Mouse (Mus musculus): ENCODE data around the gene Proser1. TPM values are rescaled to one million over a fixed set of nuclear protein-coding genes. Genes with fewer than 3 reads are reported as not detected.

Gene Proser1
- total RNA-seq, 2 experiments from 2014 or later, result 15.0 to 15.1 TPM

- DNase-seq, result no peak
- intact Hi-C loops (cut with DNase I), result loop anchor here (10.0 kb wide), 2 partner anchors 1209 to 1979 kb away; partner anchors contain the start of gene Rab33b
These were observed 756 bp downstream of the Proser1 start for GRCm38 (mm10) chr3:53464146-53464698.

DNA sequence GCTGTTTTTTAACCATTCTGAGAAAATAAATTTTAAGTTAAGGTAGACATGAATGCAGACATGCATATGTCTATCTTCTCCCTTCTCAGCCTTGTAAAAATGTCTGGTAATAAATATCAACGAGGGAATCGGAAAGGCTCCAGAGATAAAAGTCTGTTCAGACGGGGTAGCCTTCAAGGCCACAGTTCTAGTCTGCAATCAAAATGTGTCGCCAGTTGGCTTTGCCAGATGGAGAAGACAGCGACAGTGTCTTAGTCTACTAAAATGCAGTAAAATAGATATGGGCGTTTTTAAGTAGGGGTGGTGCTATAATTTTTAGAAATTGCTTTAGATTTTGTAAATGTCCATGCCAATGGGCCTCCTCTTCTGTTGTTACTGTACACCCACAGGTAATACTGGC lies 1.9 kb downstream of the Proser1 start:
- DNase-seq, result no peak
- intact Hi-C loops (cut with DNase I), result loop anchor here (10.0 kb wide), 2 partner anchors 1211 to 1981 kb away; partner anchors contain the start of gene Rab33b

DNA sequence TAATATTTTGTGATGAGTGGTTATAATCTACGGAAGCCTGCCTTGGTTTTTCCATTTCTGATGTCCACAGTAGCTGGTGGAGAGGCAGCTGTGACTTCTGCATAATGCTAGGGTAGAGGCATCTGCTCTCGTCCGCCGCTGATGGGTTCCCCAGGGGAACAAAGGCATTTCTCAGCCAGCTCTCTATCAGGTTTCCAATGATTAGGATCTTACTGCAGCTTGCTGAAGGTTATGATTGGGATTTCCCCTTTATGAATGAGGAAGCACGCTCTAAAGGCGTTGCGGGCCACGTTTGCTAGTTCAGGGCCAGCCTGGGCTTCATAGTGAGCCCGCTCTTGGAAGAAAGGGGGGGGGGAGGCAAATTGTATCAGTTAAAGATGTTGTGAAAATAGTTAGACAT lies 3.0 kb downstream of the Proser1 start:
- no peak for DNase-seq
- intact Hi-C loops (cut with DNase I), result loop anchor here (10.0 kb wide), 2 partner anchors 1212 to 1982 kb away; partner anchors contain the start of gene Rab33b

DNA sequence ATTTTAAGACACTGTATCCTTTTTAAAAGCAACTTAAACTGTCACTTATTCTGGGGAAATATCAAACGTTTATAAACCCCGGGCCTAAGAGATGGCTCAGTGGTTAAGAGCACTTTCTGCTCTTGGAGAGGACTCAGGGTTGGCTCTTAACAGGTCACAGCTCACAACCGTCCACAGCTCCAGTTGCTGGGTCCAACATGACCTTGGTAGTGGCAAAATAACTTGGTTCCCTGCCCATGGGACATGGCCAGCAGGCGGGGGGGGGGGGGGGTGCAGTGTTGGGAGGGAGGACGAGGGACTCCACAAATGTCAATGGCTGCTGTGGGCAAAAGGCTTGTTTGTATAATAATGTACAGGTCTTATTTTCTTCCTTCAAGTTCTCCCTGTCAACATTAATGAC lies 3.9 kb downstream of the Proser1 start:
- intact Hi-C loops (cut with DNase I), result loop anchor here (10.0 kb wide), 2 partner anchors 1213 to 1983 kb away; partner anchors contain the start of gene Rab33b
- DNase-seq, result peak in 1 of 2 experiments; percentile 40

- intact Hi-C loops (cut with DNase I), result loop anchor here (10.0 kb wide), 2 partner anchors 1215 to 1985 kb away; partner anchors contain the start of gene Rab33b
- DNase-seq, result no peak
These were observed 6.2 kb downstream of the Proser1 start for GRCm38 (mm10) chr3:53469650-53470049.

GRCm38 (mm10) chr3:53472061-53472460 lies 8.6 kb downstream of the Proser1 start:
- intact Hi-C loops (cut with DNase I), result no loop called here
- DNase-seq, result no peak

DNA sequence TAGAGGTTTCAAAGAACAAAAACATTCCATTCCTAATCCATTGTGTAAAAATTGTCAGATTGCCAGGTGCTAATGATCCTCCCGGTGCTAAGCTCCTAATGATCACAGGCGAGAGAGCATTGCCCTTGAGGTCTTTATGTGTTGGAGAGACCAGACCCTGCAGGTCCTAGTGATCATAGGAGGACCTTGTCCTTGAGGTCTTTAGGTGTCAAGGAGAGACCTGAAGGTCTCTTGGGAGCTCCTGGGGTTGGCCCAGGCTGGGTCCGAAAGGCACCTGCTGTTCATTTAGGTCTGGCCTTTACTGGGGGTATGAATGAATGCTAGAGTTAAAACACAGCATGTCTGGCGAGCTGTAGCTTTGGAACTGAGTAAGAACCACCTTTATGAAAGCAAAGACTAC lies 10.7 kb downstream of the Proser1 start:
- DNase-seq, result no peak
- intact Hi-C loops (cut with DNase I), result loop anchor here (2.0 kb wide), 1 partner anchor 17 kb away; no protein-coding TSS in a partner anchor

- peak in 1 of 2 experiments; percentile 58 for DNase-seq
- intact Hi-C loops (cut with DNase I), result loop anchor here (2.0 kb wide), 1 partner anchor 15 kb away; no protein-coding TSS in a partner anchor
These were observed 12.4 kb downstream of the Proser1 start for GRCm38 (mm10) chr3:53475889-53476288.

DNA sequence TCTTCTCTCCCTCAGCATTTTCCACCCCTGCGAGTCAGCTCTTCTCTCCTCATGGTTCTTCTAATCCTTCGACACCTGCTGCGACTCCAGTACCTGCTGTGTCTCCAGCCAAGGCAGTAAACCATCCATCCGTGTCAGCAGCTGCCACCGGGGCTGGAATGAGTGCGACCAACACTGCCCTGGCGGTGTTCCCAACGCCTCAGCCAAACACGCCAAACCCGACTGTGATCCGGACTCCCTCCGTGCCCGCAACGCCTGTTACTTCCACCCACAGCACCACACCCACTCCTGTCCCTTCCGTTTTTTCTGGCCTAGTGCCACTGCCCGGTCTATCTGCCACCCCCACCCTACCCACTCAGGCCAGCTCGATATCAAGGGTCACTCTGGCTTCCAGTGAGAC lies 14.0 kb downstream of the Proser1 start:
- intact Hi-C loops (cut with DNase I), result no loop called here
- no peak for DNase-seq

GRCm38 (mm10) chr3:53478419-53479046 lies 15.1 kb downstream of the Proser1 start:
- no peak for DNase-seq
- intact Hi-C loops (cut with DNase I), result no loop called here

GRCm38 (mm10) chr3:53483414-53484059 lies 20.1 kb downstream of the Proser1 start:
- DNase-seq, result no peak
- intact Hi-C loops (cut with DNase I), result no loop called here

DNA sequence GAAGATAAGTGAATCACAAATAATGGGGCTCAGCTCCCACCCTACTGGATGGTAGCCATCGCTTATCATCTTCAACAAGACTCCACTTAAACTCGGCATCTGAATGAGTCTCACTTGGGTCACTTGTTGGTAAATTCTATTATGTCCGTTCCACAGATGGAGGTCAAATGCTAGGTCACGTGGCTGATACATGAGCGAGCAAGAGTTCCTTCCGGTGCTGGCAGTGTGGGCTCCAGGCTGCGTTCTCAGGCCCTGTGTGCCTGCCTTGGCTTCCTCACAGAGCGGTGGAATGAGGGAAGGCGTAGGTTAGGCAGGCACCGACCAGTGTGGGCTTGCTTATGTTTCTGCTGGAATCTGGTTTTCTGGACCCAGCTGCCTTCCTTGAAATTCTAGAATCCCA lies 23.1 kb downstream of the Proser1 start:
- intact Hi-C loops (cut with DNase I), result no loop called here
- DNase-seq, result no peak

GRCm38 (mm10) chr3:53486996-53487576 lies 23.6 kb downstream of the Proser1 start:
- intact Hi-C loops (cut with DNase I), result no loop called here
- no peak for DNase-seq

- intact Hi-C loops (cut with DNase I), result no loop called here
- DNase-seq, result no peak
These were observed 24.9 kb downstream of the Proser1 start, which contains the start of gene Stoml3 for GRCm38 (mm10) chr3:53488353-53488752. TSS of gene Stoml3 (plus strand) at chr3:53488653.

- peak; percentile 32 to 50 for DNase-seq
- intact Hi-C loops (cut with DNase I), result no loop called here
These were observed 35.0 kb downstream of the Proser1 start for GRCm38 (mm10) chr3:53498351-53498905.

- no peak for DNase-seq
- intact Hi-C loops (cut with DNase I), result loop anchor here (5.0 kb wide), 1 partner anchor 1250 kb away; no protein-coding TSS in a partner anchor
These were observed 39.0 kb downstream of the Proser1 start for GRCm38 (mm10) chr3:53502428-53502827.

- intact Hi-C loops (cut with DNase I), result no loop called here
These were observed 49.6 kb downstream of the Proser1 start for GRCm38 (mm10) chr3:53513096-53513495.

GRCm38 (mm10) chr3:53514221-53515065 lies 51.0 kb downstream of the Proser1 start:
- intact Hi-C loops (cut with DNase I), result no loop called here
- no peak for DNase-seq

More at GRCm38 (mm10) chr3:53513096-53513495, 49.6 kb downstream of the Proser1 start:
- DNase-seq, result no peak

DNA sequence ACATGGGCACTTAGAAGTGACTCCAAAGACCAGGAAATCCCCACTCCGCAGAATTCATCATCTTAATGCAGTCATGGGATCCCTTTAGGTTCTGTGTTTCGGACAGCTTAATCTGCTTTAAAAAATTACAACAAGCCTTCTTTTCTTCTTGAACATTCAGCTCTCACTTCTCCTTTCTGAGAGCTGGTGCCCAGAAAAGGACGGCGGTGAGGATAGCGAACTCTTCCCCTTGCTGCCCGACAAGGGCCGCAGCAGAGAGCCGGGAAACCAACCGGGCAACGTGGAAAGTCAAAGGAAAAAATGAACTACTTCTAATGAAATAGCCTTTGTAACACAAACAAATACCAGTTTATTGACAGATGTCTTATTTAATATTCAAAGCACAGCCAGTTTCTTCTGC lies 59.3 kb downstream of the Proser1 start:
- intact Hi-C loops (cut with DNase I), result loop anchor here (10.0 kb wide), 1 partner anchor 632 kb away; the partner anchor contains the start of gene Trpc4

DNA sequence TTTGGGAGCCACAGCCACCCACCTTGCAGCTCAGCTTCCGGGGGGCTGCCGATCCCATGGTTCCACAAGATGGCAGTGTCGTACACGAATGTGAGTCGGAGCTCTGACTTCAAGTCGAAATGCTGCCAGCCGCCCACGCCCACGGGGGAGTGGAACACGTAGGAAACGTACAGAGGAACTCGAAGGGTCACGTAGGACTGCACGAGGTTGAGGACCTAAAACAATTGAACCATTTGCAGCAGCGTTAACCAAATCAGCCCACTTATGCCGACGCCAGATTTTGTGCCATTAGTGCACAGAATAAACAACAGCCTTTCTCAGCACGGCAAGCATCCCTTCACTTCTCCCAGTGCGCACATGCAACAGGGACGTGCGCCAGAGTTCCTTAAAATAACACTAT lies 62.3 kb downstream of the Proser1 start:
- intact Hi-C loops (cut with DNase I), result loop anchor here (1.0 to 10.0 kb wide), 3 partner anchors 133 to 629 kb away; partner anchors contain the start of gene Trpc4
- DNase-seq, result peak; percentile 73 to 82

More for the DNA sequence above, 59.3 kb downstream of the Proser1 start:
- no peak for DNase-seq
